Mouse (Mus musculus): ENCODE data around the gene Sh3pxd2b.

DNA sequence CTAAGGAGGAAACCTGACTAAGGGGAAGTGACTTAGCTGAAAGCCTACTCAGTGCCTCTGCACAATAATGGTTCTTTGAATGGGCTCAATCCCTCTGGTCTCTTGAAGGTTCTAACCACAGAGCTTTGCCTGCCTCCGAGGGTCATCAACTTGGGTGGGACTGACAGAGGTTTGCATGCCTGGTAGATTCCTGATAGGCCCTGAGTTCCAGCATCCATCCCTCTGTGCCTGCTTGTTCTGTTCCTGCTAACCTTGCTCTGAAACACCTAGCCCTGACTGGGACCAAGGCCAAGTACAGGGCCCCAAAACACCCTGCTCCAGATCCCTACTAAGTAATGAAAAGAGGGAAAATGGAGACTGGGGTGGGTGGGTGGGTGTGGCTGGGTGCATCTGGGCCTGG is 44.2 kb upstream of the Sh3pxd2b start:
- TF ChIP-seq CTCF (IDR thresholded peaks at IDR 0.05) (no peak), EP300 (IDR thresholded peaks at IDR 0.05) (no peak)

All from lung, postnatal 0 days (tissue).